Mouse (Mus musculus) NIH3T3 (cell line): ENCODE results near the gene Gna15.

ENCODE experiments used
- DNase-seq: peaks from one replicate; pipeline ENCODE4 v3.0.0-alpha.2; 2012; ENCODE audit warnings: low read depth

Gna15 gene

DNA sequence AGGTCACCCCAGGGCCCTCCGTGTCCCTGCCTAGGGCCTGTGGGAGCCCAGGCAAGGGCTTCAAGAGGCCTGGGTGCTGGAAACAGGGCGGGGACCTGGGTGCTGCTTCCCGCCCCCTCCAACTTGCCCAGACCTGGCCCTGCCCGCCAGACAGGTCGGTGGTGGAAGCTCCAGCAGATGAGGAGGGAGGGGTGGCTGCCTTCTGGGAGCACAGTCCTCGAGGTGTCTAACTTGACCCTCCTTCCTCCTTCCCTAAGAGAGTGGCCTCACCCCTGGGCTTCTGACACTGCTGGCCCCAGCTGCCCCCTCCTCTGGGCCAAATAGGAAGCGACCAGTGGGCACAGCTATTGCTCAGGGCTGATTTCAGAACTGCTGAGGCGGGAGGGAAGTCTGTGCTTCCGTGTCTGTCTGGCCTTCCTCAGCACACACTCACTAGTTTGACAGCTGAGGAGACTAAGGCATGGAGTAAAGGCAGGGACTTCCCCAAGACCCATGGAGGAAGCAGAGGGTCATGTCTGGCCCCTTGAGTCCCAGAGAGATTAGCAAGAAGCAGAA, at the start of gene Gna15:
Gna15 (minus strand) TSS at position 175 of the 555 bp plus-strand sequence.
- DNase-seq: no peak

DNA sequence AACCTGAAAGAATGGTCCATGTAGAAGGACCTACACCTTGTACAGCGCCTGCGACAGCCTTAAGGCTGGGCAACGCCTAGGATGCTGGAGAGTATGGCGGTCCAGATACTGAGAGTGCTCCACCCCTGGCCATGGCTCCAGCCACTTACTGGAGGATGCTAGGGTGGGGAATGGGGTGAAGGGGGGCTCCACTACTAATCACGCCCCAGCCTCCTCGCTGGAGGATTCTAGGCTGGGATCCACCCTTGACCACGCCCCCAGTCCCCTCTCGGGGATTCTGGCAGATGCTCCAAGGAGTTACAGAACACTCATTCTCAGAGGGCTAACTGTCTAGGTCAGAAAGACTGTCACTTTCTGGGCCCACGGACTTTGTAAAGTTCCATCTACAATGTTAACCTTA, 49.0 kb upstream of the Gna15 start:
- no peak for DNase-seq

- DNase-seq: no peak
These were observed 48.2 kb upstream of the Gna15 start for GRCm38 (mm10) chr10:81572133-81572671.

- peak; percentile 99 for DNase-seq
These were observed 47.5 kb upstream of the Gna15 start for GRCm38 (mm10) chr10:81571501-81571876.

DNA sequence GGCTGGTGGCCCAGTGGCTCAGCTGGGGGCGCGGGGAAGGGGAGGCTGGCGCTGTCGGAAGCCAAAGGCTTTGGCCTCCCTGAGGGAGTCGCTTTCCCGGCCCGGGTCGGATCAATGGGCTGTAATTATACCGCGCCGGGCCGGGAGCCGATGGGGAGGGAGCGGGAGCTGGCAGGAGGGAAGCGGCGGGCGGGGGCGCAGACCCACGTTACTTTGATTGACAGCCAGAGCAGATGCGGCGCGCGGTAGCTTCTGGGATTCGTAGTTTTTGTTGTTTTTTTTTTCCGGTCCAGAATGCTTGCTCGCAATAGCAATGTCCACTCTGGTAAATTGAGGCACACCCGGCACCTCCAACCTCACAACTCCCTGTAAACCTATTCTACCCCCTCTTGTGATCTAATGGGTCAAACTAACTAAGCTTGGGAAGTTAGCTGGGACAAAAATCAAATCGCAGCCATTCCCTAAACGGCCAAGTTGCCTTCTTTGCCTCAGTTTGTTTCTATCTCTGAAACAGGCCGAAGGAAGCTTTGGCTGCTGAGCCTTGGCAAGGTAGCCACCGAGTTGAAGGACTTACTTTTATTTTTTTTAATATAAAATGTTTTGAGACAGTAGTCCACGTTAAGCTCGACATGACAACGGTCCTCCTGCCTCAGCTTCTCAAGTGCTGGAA, 46.9 kb upstream of the Gna15 start:
- peak; percentile 98 for DNase-seq

- DNase-seq: no peak
These were observed 46.3 kb upstream of the Gna15 start for GRCm38 (mm10) chr10:81570238-81570800.

- DNase-seq: peak; percentile 42
These were observed 45.6 kb upstream of the Gna15 start for GRCm38 (mm10) chr10:81569507-81570237.

DNA sequence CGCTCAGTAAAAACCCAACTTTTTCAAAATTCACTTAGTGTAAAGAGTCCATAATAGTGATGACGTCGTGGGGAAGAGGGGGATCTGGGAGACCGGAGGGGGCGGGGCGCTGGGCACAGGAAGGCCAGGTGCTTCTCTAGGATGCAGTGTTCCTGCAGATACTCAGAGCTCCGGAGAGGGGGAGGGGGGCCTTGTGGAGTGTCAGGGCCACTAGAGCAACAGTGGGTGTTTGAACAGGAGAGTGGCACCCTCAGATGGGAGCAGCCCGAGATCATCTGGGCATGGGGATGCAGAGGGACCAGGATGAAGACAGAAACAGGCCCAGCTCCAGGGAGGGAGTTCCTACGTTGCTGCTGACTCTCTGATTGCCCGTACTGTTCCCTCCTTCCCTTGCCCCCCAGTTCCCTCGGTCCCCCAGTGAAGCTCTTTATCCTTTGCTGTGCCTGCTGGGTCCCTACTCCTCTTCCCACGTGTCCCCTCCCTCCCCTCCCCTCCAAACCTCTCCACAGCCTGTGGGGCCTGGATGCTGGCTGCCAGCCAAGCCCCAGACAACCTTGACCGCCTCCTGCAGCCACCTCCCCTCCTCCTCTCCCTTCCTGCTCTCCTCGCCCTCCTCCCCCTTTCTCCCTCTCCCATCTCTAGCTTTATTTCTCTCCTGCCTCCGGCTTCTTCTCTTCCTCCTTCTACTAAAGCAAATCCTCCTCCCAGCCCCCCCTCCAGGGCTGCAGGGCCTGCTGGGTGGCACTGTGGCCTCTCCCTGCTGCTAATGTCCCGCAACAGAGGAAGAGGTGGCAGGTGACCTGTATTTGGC, 44.6 kb upstream of the Gna15 start:
- peak; percentile 71 for DNase-seq

DNA sequence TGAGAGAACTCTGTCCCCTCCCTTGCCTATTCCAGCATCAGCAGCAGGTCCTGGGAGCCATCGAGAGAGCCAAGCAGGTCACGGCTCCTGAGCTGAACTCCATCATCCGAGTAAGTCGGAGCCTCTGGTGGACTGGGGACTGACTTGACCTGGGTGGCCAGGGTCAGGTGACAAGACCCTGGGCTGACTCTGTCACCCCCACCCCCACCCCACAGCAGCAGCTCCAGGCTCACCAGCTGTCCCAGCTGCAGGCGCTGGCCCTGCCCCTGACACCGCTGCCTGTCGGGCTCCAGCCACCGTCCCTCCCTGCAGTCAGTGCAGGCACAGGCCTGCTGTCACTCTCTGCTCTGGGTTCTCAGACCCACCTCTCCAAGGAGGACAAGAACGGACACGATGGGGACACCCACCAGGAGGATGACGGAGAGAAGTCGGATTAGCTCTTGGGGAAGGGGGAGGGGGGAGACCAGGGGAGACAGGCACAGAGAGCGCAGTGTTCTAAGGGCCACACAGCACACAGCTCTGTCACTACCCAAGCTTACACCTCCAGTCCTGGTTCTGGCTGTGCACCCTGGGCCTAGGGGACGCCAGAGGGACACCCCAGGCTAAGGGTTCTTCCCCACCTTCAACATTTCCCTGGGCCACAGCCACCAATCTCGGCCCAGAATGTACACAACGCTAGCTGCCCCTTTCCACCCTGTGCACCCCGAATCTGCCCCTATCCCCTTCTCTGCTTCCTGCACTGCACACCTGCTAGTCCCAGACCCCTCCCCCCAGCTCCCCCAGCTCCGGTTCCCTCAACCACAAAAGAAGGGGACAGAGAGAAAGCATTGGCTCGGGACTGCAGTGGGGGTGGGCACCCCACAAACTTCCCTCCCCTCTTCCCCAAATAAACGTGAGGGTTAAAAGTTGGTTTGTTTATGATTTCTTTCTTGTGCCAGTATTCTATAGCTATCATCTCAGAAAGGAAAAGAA, 41.5 kb upstream of the Gna15 start:
- no peak for DNase-seq

- DNase-seq: peak; percentile 67
These were observed 40.7 kb upstream of the Gna15 start for GRCm38 (mm10) chr10:81564734-81565133.

DNA sequence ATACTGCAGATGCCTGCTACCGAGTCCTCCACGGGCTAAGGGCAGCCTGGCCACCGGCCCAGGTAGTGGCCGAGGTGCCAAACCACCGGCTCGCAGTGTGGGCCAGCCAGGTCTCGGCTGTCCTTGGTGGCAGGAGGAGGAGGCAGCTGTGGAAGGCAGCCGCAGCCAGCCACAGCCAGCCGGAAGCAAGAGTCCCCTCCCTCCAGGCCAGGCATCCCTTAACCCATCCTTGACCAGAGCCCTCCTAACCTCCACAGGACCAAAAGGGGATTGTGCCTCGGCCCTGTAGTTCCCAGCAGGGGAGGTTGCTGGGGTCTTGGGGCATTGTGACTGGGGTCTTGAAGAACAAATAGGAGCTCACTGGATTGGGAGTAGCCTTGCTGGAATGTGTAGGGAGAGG, 40.2 kb upstream of the Gna15 start:
- DNase-seq: peak; percentile 67

DNA sequence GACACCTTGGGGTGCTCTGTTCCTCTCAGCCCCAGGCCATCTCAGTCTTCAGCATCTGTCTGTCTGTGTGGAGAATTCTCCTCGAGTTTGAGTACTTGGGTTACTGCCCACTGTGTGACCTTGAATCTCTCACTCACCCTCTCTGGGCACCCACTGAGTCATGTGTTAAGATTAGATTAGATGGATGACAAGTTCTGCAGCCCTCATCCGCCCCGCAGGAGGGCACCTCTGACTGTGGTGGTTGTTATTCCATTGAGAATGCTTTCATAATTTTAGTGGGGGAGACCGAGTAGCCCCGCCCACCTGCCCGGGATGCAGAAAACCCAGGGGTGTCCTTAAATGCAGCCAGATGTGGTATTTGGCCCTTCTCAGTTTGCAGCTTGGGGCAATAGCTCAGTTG, 39.5 kb upstream of the Gna15 start:
- peak; percentile 96 for DNase-seq

- DNase-seq: no peak
These were observed 38.4 kb upstream of the Gna15 start for GRCm38 (mm10) chr10:81562411-81562810.

GRCm38 (mm10) chr10:81560719-81561459, 36.9 kb upstream of the Gna15 start:
- DNase-seq: peak; percentile 37

GRCm38 (mm10) chr10:81559627-81560539, 35.9 kb upstream of the Gna15 start:
- peak; percentile 73 for DNase-seq

DNA sequence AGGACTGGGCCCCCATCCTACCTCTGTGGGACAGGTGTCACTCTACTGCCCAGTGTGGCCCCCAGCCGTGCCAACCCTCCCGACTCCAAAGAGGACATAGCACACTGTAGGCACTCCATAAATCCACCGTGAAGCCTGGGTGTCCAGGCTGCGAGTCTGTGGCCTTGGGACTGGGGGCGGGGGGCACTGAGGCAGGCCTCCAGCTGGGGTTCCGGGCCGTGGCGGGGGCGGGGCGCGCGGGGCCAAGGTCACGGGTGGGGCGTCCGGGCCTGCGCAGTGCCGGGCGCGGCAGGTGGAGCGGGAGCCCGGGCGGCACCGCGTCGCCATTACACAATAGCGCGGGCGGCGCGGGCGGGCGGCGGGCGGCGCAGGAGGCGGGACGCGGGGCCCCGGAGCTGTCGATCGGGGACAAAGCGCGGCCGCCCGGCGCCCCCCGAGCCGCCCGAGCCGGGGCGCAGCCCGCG, 35.2 kb upstream of the Gna15 start, which contains the start of gene Aes:
Aes (plus strand) TSS at position 326 of the 464 bp plus-strand sequence.
- peak; percentile 80 for DNase-seq

- no peak for DNase-seq
These were observed 33.5 kb upstream of the Gna15 start for GRCm38 (mm10) chr10:81557491-81557890.

GRCm38 (mm10) chr10:81556282-81556681, 32.3 kb upstream of the Gna15 start:
- DNase-seq: peak; percentile 46
